In the genomic region with DNA sequence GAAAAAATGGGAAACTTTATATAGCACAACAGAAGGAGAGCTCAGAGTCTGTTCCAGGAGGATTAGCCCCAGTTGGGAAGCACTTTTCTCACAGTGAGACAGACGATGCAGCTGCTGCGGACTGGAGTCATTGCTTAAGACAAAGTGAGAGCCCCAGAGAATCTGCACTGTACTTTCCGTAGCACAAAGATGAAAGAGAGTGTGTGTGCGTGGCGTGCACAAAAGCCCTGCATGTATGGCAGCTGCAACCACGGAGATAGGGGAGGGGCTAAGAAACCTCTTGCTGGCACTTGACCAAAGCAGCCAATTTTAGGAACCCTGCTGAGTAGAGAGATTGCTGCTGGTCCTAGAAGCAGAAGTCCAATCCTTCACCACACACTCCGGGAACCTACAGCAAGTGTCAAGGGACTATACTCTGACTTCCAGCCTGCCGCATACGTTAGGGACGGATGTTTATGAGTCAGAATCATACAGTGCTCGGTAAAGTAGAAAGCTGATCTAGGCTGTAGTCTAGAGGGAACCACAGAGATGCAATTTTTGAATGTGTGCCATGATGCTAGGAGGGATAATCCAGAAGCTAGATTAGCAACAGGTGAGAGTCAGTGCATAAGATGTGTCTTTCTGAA, we compare ENCODE assay signal across 12 mouse cellular contexts. TPM values are rescaled to one million over a fixed set of nuclear protein-coding genes. Genes with fewer than 3 reads are reported as not detected.
DNase-seq lines count a peak whose midpoint lies in the region; ATAC-seq and TF ChIP-seq lines count a peak whose summit lies in the region.
"Had no signal": no experiment of that assay in that cellular context is flagged by ENCODE, and none has a peak within 500 bp of the region (broad histone marks: within the 10 kb centered on the region; RNA-seq: fewer than 3 reads in every experiment).

No protein-coding gene starts in this region.

- H3K27ac ChIP-seq in embryonic facial prominence, embryonic 12.5 days, result no peak overlapping the region
- peak overlapping the region; percentile 56; the same call in 1 of the 2 replicates for H3K27ac ChIP-seq in hindbrain, postnatal 0 days
- no peak overlapping the region for H3K27ac ChIP-seq in midbrain, postnatal 0 days (ENCODE audit: low read depth, low read length)
- H3K27ac ChIP-seq in kidney, embryonic 15.5 days, result no peak overlapping the region
- H3K27ac ChIP-seq in cerebellum, adult 2 months (ENCODE audit: insufficient read depth, low read length), result no peak overlapping the region
- H3K27ac ChIP-seq: heart, embryonic 10.5 days; liver, embryonic 14.5 days had no signal

- no peaks in the 10 kb centered on the region for H3K9me3 ChIP-seq in embryonic facial prominence, embryonic 12.5 days
- no peaks in the 10 kb centered on the region for H3K9me3 ChIP-seq in hindbrain, postnatal 0 days (ENCODE audit: low read length)
- H3K9me3 ChIP-seq in midbrain, postnatal 0 days (ENCODE audit: low read length), result no peaks in the 10 kb centered on the region
- no peaks in the 10 kb centered on the region for H3K9me3 ChIP-seq in kidney, embryonic 15.5 days (replicated peaks)
- H3K9me3 ChIP-seq: heart, embryonic 10.5 days had no signal

- ATAC-seq in embryonic facial prominence, embryonic 12.5 days (ENCODE audit: insufficient number of reproducible peaks, insufficient read depth, low FRiP score, low TSS enrichment), result peak; percentile 79; the same call in 1 of the 2 replicates
- peak; percentile 76; the same call in 1 of the 2 replicates for ATAC-seq in hindbrain, postnatal 0 days
- ATAC-seq in midbrain, postnatal 0 days (ENCODE audit: low FRiP score), result no peak
- no peak for ATAC-seq in kidney, embryonic 15.5 days (replicated peaks; ENCODE audit: low FRiP score)

- H3K4me2 ChIP-seq in embryonic facial prominence, embryonic 12.5 days (replicated peaks), result no peak overlapping the region
- H3K4me2 ChIP-seq in hindbrain, postnatal 0 days (ENCODE audit: low read depth, low read length), result peak overlapping the region; percentile 49
- H3K4me2 ChIP-seq in midbrain, postnatal 0 days (ENCODE audit: low read depth, low read length, poor library complexity, severe bottlenecking), result peak overlapping the region; percentile 7; the same call in 1 of the 2 replicates
- H3K4me2 ChIP-seq in kidney, embryonic 15.5 days, result no peak overlapping the region

- no peaks in the 10 kb centered on the region for H3K4me1 ChIP-seq in embryonic facial prominence, embryonic 12.5 days
- H3K4me1 ChIP-seq in hindbrain, postnatal 0 days (ENCODE audit: insufficient read depth, low read length), result no peaks in the 10 kb centered on the region
- H3K4me1 ChIP-seq in midbrain, postnatal 0 days (ENCODE audit: insufficient read depth, low read length), result no peaks in the 10 kb centered on the region
- H3K4me1 ChIP-seq in kidney, embryonic 15.5 days, result no peaks in the 10 kb centered on the region
- H3K4me1 ChIP-seq in cerebellum, adult 2 months (ENCODE audit: control insufficient read depth, insufficient read depth, low read length), result no peaks in the 10 kb centered on the region
- H3K4me1 ChIP-seq: heart, embryonic 10.5 days had no signal

- H3K36me3 ChIP-seq in embryonic facial prominence, embryonic 12.5 days, result no peaks in the 10 kb centered on the region
- no peaks in the 10 kb centered on the region for H3K36me3 ChIP-seq in hindbrain, postnatal 0 days (ENCODE audit: insufficient read depth, low read length)
- no peaks in the 10 kb centered on the region for H3K36me3 ChIP-seq in midbrain, postnatal 0 days (ENCODE audit: insufficient read depth, low read length)
- no peaks in the 10 kb centered on the region for H3K36me3 ChIP-seq in kidney, embryonic 15.5 days
- H3K36me3 ChIP-seq: heart, embryonic 10.5 days had no signal

- no peaks in the 10 kb centered on the region for H3K27me3 ChIP-seq in embryonic facial prominence, embryonic 12.5 days
- no peaks in the 10 kb centered on the region for H3K27me3 ChIP-seq in hindbrain, postnatal 0 days (ENCODE audit: insufficient read depth, low read length)
- H3K27me3 ChIP-seq in midbrain, postnatal 0 days (ENCODE audit: insufficient read depth, low read length), result no peaks in the 10 kb centered on the region
- H3K27me3 ChIP-seq in kidney, embryonic 15.5 days, result no peaks in the 10 kb centered on the region
- no peaks in the 10 kb centered on the region; the same call in 1 of the 2 replicates for H3K27me3 ChIP-seq in cerebellum, adult 2 months (ENCODE audit: control insufficient read depth, insufficient read depth, low read length)

- TF ChIP-seq CTCF in hindbrain, postnatal 0 days (IDR thresholded peaks at IDR 0.05; ENCODE audit: low read depth), result no peak
- no peak for TF ChIP-seq CTCF in midbrain, postnatal 0 days (IDR thresholded peaks at IDR 0.05)
- TF ChIP-seq CTCF in cerebellum, adult 2 months (IDR thresholded peaks at IDR 0.05; ENCODE audit: borderline replicate concordance, insufficient read depth, low read depth, low read length), result no peak

- no peak overlapping the region for H3K9ac ChIP-seq in embryonic facial prominence, embryonic 12.5 days
- no peak overlapping the region for H3K9ac ChIP-seq in hindbrain, postnatal 0 days (replicated peaks; ENCODE audit: low read length)
- H3K9ac ChIP-seq in midbrain, postnatal 0 days (replicated peaks; ENCODE audit: low read length, poor library complexity, severe bottlenecking), result no peak overlapping the region
- H3K9ac ChIP-seq in kidney, embryonic 15.5 days, result no peak overlapping the region
- H3K9ac ChIP-seq: liver, embryonic 14.5 days had no signal

- no peak for TF ChIP-seq POLR2A in cerebellum, adult 2 months (IDR thresholded peaks at IDR 0.05; ENCODE audit: borderline replicate concordance, insufficient read depth, low read length)

- H3K4me3 ChIP-seq in embryonic facial prominence, embryonic 12.5 days, result no peak overlapping the region
- peak overlapping the region; percentile 11; the same call in 1 of the 2 replicates for H3K4me3 ChIP-seq in hindbrain, postnatal 0 days (ENCODE audit: low read length)
- no peak overlapping the region for H3K4me3 ChIP-seq in midbrain, postnatal 0 days (ENCODE audit: low read depth, low read length)
- H3K4me3 ChIP-seq in kidney, embryonic 15.5 days (replicated peaks), result no peak overlapping the region
- no peak overlapping the region for H3K4me3 ChIP-seq in cerebellum, adult 2 months (replicated peaks; ENCODE audit: insufficient read depth, low read depth, low read length)
- H3K4me3 ChIP-seq: heart, embryonic 10.5 days had no signal

- DNase-seq in brain, adult 2 months (ENCODE audit: low read depth, low spot score), result peak; percentile 78
- peak; percentile 49 for DNase-seq in hindbrain, postnatal 0 days (ENCODE audit: low spot score)
- DNase-seq in midbrain, postnatal 0 days (ENCODE audit: low spot score), result peak; percentile 52
- no peak for DNase-seq in spleen, adult 12 weeks (ENCODE audit: low spot score)
- no peak for DNase-seq in cerebellum, adult 2 months
- DNase-seq: kidney, adult 9 months; thymus, adult 2 months had no signal

- WGBS in embryonic facial prominence, embryonic 12.5 days, result 58% methylated on average over 11 of the region's 11 CpGs
- 20% methylated on average over 11 of the region's 11 CpGs for WGBS in hindbrain, postnatal 0 days
- 31% methylated on average over 11 of the region's 11 CpGs for WGBS in midbrain, postnatal 0 days
- WGBS in kidney, embryonic 15.5 days, result 78% methylated on average over 11 of the region's 11 CpGs
- WGBS in cerebellum, adult 2 months, result 12% methylated on average over 11 of the region's 11 CpGs

RNA-seq across cellular contexts. Expression of gene Nav3, which starts 21.8 kb away (rescaled TPM):
- 4.5 and 5.7 TPM in 2 replicates for polyA plus RNA-seq in embryonic facial prominence, embryonic 12.5 days (2016; fragmentation: Nextera tagmentation; extraction: Ambion mirVana)
- total RNA-seq in hindbrain, postnatal 0 days (2014; rRNA removed), result 98.1 and 125 TPM in 2 replicates
- polyA plus RNA-seq in hindbrain, postnatal 0 days (2015; fragmentation: Nextera tagmentation; extraction: Ambion mirVana), result 18.2 and 19.2 TPM in 2 replicates
- 102 and 121 TPM in 2 replicates for total RNA-seq in midbrain, postnatal 0 days (2014; rRNA removed)
- 17.4 and 18.9 TPM in 2 replicates for polyA plus RNA-seq in midbrain, postnatal 0 days (2015; fragmentation: Nextera tagmentation; extraction: Ambion mirVana)
- polyA plus RNA-seq in kidney, embryonic 15.5 days (2015; fragmentation: Nextera tagmentation; extraction: Ambion mirVana), result 4.6 and 4.8 TPM in 2 replicates
- polyA plus RNA-seq in cerebellum, adult 2 months (2012; rRNA removed), result 9.9 and 10.6 TPM in 2 replicates
- total RNA-seq: MEL had no signal

Comparison
In these comparisons a context has a peak if more than half of its experiments do, and no peak if none do; other contexts are left out.
1. DNase-seq: peak in brain, adult 2 months (single experiment), hindbrain, postnatal 0 days (single experiment) and midbrain, postnatal 0 days (single experiment); none in spleen, adult 12 weeks (single experiment) and cerebellum, adult 2 months (0 of 2).
2. ATAC-seq: peak in embryonic facial prominence, embryonic 12.5 days (single experiment) and hindbrain, postnatal 0 days (single experiment); none in midbrain, postnatal 0 days (single experiment) and kidney, embryonic 15.5 days (single experiment).
3. H3K4me2 ChIP-seq: peak in hindbrain, postnatal 0 days (single experiment) and midbrain, postnatal 0 days (single experiment); none in embryonic facial prominence, embryonic 12.5 days (single experiment) and kidney, embryonic 15.5 days (single experiment).